Mouse (Mus musculus): Measurements from ENCODE around the gene Zfp667. TPM values are rescaled to one million over a fixed set of nuclear protein-coding genes. Genes with fewer than 3 reads are reported as not detected.
A peak's percentile ranks its signal among the peaks of the same experiment; 100 is the strongest.
"Not testable (repeated sequence)": the region's sequence is repeated elsewhere in the genome, so short reads cannot be mapped to it uniquely, and the experiment has no call there.

Zfp667 gene
- total and polyA plus RNA-seq, 2 experiments, result 0.43 to 1.6 TPM

DNA sequence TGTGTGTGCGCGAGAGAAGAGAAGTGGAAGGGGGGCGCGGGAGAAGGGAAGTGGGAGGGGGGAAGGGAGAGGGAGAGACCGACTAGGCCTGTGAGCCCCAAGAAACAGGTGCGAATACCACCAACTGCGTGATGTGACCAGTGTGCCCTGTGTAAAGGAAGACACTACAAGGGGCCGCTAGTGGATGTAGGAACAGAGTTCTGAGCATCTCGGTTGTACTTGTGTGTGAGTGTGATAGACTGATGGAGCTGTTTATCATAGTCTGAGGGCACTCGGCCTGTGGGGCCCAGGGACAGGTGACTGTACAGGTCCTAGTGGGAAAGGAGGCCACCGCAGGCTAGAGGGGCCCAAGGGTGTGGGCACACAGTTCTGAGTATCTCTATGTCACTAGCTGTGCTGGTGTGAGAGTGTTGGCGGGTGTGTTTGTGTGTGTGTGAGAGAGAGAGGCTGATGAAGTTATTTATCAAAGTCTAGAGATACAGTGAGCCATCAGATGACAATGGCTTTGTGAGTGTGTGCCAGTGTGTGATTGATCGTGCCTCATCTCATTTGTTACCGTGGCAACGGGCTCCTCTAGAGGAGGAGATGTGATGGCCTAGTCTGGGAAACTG, 647 bp downstream of the Zfp667 start:
- TF ChIP-seq POLR2A (IDR thresholded peaks at IDR 0.05; ENCODE audit: extremely low read depth, insufficient read depth, low read length) (no peak), CTCF (IDR thresholded peaks at IDR 0.05; ENCODE audit: low read depth, low read length) (no peak)
- 52% methylated on average over 15 of the region's 15 CpGs for WGBS
- DNase-seq (ENCODE audit: extremely low read depth, low read depth, low spot score), result peak; percentile 26
- Histone ChIP-seq H3K36me3 (ENCODE audit: control insufficient read depth, insufficient read depth, low read length) (no peaks in the 10 kb centered on the region), H3K4me1 (ENCODE audit: control insufficient read depth, insufficient read depth, low read length) (peaks cover 5% of the 10 kb centered on the region; the same call in 1 of the 2 replicates), H3K9ac (ENCODE audit: low read depth, low read length) (peak overlapping the region; percentile 76), H3K27ac (replicated peaks; ENCODE audit: insufficient read depth, low read depth, low read length) (no peak overlapping the region), H3K79me2 (ENCODE audit: control insufficient read depth, insufficient read depth, low read length) (no peaks in the 10 kb centered on the region), H3K4me3 (ENCODE audit: insufficient read depth, low read depth, low read length) (peak overlapping the region; percentile 67), H3K27me3 (ENCODE audit: control insufficient read depth, insufficient read depth, low read length) (no peaks in the 10 kb centered on the region)

DNA sequence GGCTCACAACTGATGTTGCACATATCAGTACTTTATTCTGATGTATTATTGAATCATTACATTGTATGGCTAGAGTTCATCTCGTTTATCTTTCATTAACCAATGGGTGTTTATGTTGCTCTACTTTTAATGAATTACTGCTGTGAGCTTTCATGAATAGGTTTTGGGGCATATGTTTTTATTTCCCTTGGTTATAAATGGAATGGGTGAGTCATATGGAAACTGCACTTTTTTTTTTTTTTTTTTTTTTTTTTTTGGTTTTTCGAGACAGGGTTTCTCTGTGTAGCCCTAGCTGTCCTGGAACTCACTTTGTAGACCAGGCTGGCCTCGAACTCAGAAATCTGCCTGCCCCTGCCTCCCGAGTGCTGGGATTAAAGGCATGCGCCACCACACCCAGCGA, 4.7 kb downstream of the Zfp667 start:
- DNase-seq (ENCODE audit: extremely low read depth, low read depth, low spot score); H3K79me2 ChIP-seq (ENCODE audit: control insufficient read depth, insufficient read depth, low read length); H3K9ac ChIP-seq (ENCODE audit: low read depth, low read length); H3K27ac ChIP-seq (replicated peaks; ENCODE audit: insufficient read depth, low read depth, low read length); H3K4me3 ChIP-seq (ENCODE audit: insufficient read depth, low read depth, low read length); H3K27me3 ChIP-seq (ENCODE audit: control insufficient read depth, insufficient read depth, low read length); H3K36me3 ChIP-seq (ENCODE audit: control insufficient read depth, insufficient read depth, low read length); H3K4me1 ChIP-seq (ENCODE audit: control insufficient read depth, insufficient read depth, low read length): not testable (repeated sequence)
- WGBS, result 79% methylated on average over 6 of the region's 6 CpGs

DNA sequence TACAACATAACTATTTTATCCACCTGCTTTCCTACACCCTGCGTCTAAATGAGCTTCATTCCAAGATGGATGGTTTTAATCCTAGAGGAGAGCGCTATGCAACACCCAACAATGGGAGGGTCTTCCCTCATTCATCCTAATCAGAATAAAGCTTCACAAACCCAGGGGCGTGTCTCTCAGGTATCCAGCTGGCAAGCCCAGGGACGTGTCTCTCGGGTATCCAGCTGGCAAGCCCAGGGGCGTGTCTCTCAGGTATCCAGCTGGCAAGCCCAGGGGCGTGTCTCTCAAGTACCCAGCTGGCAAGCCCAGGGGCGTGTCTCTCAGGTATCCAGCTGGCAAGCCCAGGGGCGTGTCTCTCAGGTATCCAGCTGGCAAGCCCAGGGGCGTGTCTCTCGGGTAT, 14.4 kb downstream of the Zfp667 start:
- not testable (repeated sequence) for H3K79me2 ChIP-seq (ENCODE audit: control insufficient read depth, insufficient read depth, low read length); H3K27me3 ChIP-seq (ENCODE audit: control insufficient read depth, insufficient read depth, low read length); DNase-seq (ENCODE audit: extremely low read depth, low read depth, low spot score); H3K4me3 ChIP-seq (ENCODE audit: insufficient read depth, low read depth, low read length); H3K4me1 ChIP-seq (ENCODE audit: control insufficient read depth, insufficient read depth, low read length); H3K9ac ChIP-seq (ENCODE audit: low read depth, low read length); H3K27ac ChIP-seq (replicated peaks; ENCODE audit: insufficient read depth, low read depth, low read length)
- peaks cover 21% of the 10 kb centered on the region for H3K36me3 ChIP-seq (ENCODE audit: control insufficient read depth, insufficient read depth, low read length)
- 94% methylated on average over 11 of the region's 11 CpGs for WGBS

DNA sequence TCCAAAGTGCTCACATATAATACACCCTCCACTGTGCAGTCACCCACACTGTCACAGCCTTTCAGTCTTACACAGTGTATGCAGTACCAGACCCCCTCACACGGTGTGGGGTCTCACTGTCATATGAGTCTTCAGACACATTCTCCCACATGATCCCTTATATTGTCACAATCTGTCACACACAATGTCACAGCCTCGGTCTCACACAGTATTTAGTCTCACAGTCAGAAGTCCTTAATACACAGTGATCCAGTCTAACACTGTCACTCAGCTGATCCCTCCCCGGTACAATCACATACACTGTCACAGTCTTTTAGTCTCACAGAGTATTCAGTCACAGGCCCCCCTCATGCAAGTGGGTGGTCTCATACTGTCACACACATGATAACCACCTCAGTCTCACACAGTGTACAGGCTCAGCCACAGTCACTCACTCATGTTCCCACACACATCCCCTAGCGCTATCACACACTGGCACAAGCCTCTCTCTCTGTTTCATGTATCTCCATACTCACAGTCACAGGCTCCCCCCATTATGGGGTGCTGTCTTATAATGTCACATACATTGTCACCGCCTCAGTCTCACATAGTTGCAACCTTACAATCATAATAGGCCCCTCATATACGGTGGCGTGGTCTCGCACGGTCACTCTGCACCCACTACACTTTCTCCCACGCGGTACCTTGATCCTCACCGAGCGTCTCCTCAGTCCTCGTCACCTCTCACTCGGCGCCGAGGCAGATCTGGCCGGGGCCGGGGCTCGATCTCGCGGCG, 44.3 kb downstream of the Zfp667 start:
- Histone ChIP-seq H3K4me3 (ENCODE audit: insufficient read depth, low read depth, low read length) (peak overlapping the region; percentile 72), H3K27me3 (ENCODE audit: control insufficient read depth, insufficient read depth, low read length) (no peaks in the 10 kb centered on the region), H3K4me1 (ENCODE audit: control insufficient read depth, insufficient read depth, low read length) (no peaks in the 10 kb centered on the region; the same call in 1 of the 2 replicates), H3K27ac (replicated peaks; ENCODE audit: insufficient read depth, low read depth, low read length) (no peak overlapping the region), H3K79me2 (ENCODE audit: control insufficient read depth, insufficient read depth, low read length) (no peaks in the 10 kb centered on the region), H3K9ac (ENCODE audit: low read depth, low read length) (peak overlapping the region; percentile 82), H3K36me3 (ENCODE audit: control insufficient read depth, insufficient read depth, low read length) (no peaks in the 10 kb centered on the region)
- no peak for TF ChIP-seq POLR2A (IDR thresholded peaks at IDR 0.05; ENCODE audit: extremely low read depth, insufficient read depth, low read length)
- no peak for DNase-seq (ENCODE audit: extremely low read depth, low read depth, low spot score)
- 25% methylated on average over 23 of the region's 23 CpGs for WGBS

DNA sequence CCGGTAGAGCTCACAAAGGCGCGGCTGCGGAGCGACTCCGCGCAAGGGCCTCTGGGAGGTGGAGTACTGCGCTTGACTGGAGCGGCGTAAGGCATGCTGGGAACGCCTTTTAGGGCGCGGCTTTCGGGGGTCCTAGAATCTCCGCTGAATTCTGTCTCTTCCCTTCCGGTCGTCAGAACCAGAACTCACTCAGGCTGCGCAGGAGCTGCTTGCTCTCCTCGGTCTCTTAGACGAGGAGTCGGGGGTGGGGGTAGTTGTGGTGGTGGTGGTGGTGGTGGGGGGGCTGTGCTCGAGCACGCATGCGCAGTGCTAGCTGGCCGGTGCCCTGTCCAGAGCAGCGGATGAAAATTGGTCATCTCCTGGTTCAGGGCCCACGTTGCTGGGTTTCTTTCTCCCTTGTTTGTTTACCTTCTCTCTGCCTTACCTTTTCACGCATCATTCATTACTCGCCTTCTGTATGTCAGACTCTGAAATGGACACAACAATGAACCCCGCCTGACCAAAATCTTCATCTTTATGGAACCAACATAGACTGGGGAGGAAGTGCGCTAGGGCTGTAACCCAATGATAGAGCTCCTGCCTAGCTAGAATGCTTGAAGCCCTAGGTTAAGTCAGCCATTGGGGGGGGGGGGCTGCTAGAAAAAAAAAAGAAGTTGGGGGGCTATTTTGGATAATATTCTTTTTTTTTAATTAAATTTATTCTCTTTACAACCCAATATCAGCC, 45.0 kb downstream of the Zfp667 start, which contains the start of gene Zfp583:
Gene Zfp583, minus strand, starts transcription at position 53 of the 724 bp plus-strand sequence.
- H3K36me3 ChIP-seq (ENCODE audit: control insufficient read depth, insufficient read depth, low read length), result no peaks in the 10 kb centered on the region
- peak within 1 kb of the TSS; percentile 82 for H3K9ac ChIP-seq (ENCODE audit: low read depth, low read length)
- TF ChIP-seq CTCF (IDR thresholded peaks at IDR 0.05; ENCODE audit: low read depth, low read length) (no peak), POLR2A (IDR thresholded peaks at IDR 0.05; ENCODE audit: extremely low read depth, insufficient read depth, low read length) (no peak)
- H3K27ac ChIP-seq (replicated peaks; ENCODE audit: insufficient read depth, low read depth, low read length), result no peak within 1 kb of the TSS
- no peaks in the 10 kb centered on the region; the same call in 1 of the 2 replicates for H3K4me1 ChIP-seq (ENCODE audit: control insufficient read depth, insufficient read depth, low read length)
- peak; percentile 17 for DNase-seq (ENCODE audit: extremely low read depth, low read depth, low spot score)
- no peaks in the 10 kb centered on the region for H3K27me3 ChIP-seq (ENCODE audit: control insufficient read depth, insufficient read depth, low read length)
- H3K79me2 ChIP-seq (ENCODE audit: control insufficient read depth, insufficient read depth, low read length), result no peaks in the 10 kb centered on the region
- peak within 1 kb of the TSS; percentile 72 for H3K4me3 ChIP-seq (ENCODE audit: insufficient read depth, low read depth, low read length)
- WGBS, result 10% methylated on average over 31 of the region's 31 CpGs

DNA sequence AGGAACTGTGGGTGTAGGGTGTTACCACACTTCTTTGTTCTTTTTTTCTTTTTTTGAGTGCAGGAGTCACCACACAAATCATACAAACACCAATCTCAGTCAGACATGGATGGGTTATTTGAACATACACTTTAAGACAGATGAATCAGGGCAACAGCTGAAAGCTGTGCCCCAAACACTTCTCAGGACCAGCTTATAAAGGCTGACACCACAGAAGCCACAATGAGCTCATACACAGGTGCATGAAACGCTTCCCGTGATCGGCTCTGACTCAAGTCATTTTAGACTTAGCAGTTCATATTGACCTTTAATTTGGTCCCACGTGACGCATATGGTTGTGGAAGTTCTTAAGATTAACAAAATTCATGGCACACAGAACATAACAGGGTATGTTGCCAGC, 53.5 kb downstream of the Zfp667 start:
- Histone ChIP-seq H3K27ac (replicated peaks; ENCODE audit: insufficient read depth, low read depth, low read length) (no peak overlapping the region), H3K4me1 (ENCODE audit: control insufficient read depth, insufficient read depth, low read length) (no peaks in the 10 kb centered on the region), H3K9ac (ENCODE audit: low read depth, low read length) (no peak overlapping the region), H3K4me3 (ENCODE audit: insufficient read depth, low read depth, low read length) (no peak overlapping the region), H3K79me2 (ENCODE audit: control insufficient read depth, insufficient read depth, low read length) (no peaks in the 10 kb centered on the region), H3K36me3 (ENCODE audit: control insufficient read depth, insufficient read depth, low read length) (no peaks in the 10 kb centered on the region), H3K27me3 (ENCODE audit: control insufficient read depth, insufficient read depth, low read length) (peaks cover 2% of the 10 kb centered on the region; the same call in 1 of the 2 replicates)
- WGBS, result 78% methylated on average over 5 of the region's 5 CpGs
- TF ChIP-seq CTCF (IDR thresholded peaks at IDR 0.05; ENCODE audit: low read depth, low read length) (no peak), POLR2A (IDR thresholded peaks at IDR 0.05; ENCODE audit: extremely low read depth, insufficient read depth, low read length) (no peak)
- no peak for DNase-seq (ENCODE audit: extremely low read depth, low read depth, low spot score)
